Mouse (Mus musculus) ES-E14 (cell line): ENCODE results near the gene Pon3. TPM values are rescaled to one million over a fixed set of nuclear protein-coding genes. Genes with fewer than 3 reads are reported as not detected.

Source experiments
- DNase-seq: peaks from one replicate; pipeline ENCODE4 v3.0.0-alpha.2; 2013; ENCODE audit warnings: low read depth, low spot score
- H3K27ac ChIP-seq: 2 replicates; pipeline ENCODE4 v1.5.1; 2012; ENCODE audit warnings: low read depth, mild to moderate bottlenecking, low read length, moderate library complexity, mixed read lengths; ENCODE audit not compliant: poor library complexity, insufficient read depth, severe bottlenecking
- H3K36me3 ChIP-seq: 2 replicates; pipeline ENCODE4 v1.6.1; 2012; ENCODE audit warnings: mild to moderate bottlenecking, low read length, moderate library complexity, mixed read lengths; ENCODE audit not compliant: control insufficient read depth, poor library complexity, insufficient read depth, severe bottlenecking
- H3K4me1 ChIP-seq, 2 experiments: fragments of 150-350 bp in 1 of 2; sonication (generic) in 1 of 2; 2 replicates each; pipeline ENCODE4 v1.6.1; 2012; ENCODE audit warnings: low read length in 2 of 2, mild to moderate bottlenecking in 1 of 2, mixed read lengths in 1 of 2; ENCODE audit not compliant: control insufficient read depth in 2 of 2, insufficient read depth in 2 of 2, poor library complexity in 1 of 2
- H3K4me3 ChIP-seq, 2 experiments: fragments of 150-350 bp in 1 of 2; sonication (generic) in 1 of 2; 2 replicates each; pipeline ENCODE4 v1.5.1; 2012; ENCODE audit warnings: low read length in 2 of 2, low read depth in 1 of 2, mild to moderate bottlenecking in 1 of 2, mixed read lengths in 1 of 2; ENCODE audit not compliant: insufficient read depth in 1 of 2, poor library complexity in 1 of 2, severe bottlenecking in 1 of 2
- H3K9ac ChIP-seq: 2 replicates; pipeline ENCODE4 v1.6.1; 2012; ENCODE audit warnings: low read depth, mild to moderate bottlenecking, low read length, mixed read lengths; ENCODE audit not compliant: poor library complexity, insufficient read depth, severe bottlenecking
- H3K9me3 ChIP-seq: fragments of 150-350 bp; sonication (generic); 2 replicates; pipeline ENCODE4 v1.6.1; 2012; ENCODE audit warnings: low read depth, mild to moderate bottlenecking, low read length; ENCODE audit not compliant: control insufficient read depth, insufficient read depth
- CHD2 ChIP-seq: IDR thresholded peaks from 2 replicates; pipeline ENCODE4 v1.6.1; 2014; ENCODE audit warnings: mild to moderate bottlenecking, low read depth, low read length, inconsistent platforms
- HCFC1 ChIP-seq: IDR thresholded peaks from 2 replicates; pipeline ENCODE4 v1.6.1; 2012; ENCODE audit warnings: low read length, inconsistent platforms, borderline replicate concordance; ENCODE audit not compliant: insufficient read depth
- MAFK ChIP-seq: IDR thresholded peaks from 2 replicates; pipeline ENCODE4 v1.6.1; 2014; ENCODE audit warnings: mild to moderate bottlenecking, low read depth, low read length, inconsistent platforms; ENCODE audit not compliant: insufficient read depth
- ZC3H11A ChIP-seq: IDR thresholded peaks from 2 replicates; pipeline ENCODE4 v1.6.1; 2012; ENCODE audit warnings: low read depth, mild to moderate bottlenecking, inconsistent platforms, low read length, borderline replicate concordance
- ZNF384 ChIP-seq: IDR thresholded peaks from 2 replicates; pipeline ENCODE4 v1.6.1; 2012; ENCODE audit warnings: low read depth, low read length, inconsistent platforms
- in situ Hi-C, 2 experiments: fragments of 600-800 bp; cut with MboI; formaldehyde crosslinking; loops; one replicate each; pipeline ENCODE4 v1.15.1; 2025; ENCODE audit warnings: low sequenced_read_pairs in 2 of 2, inconsistent platforms in 1 of 2; ENCODE audit not compliant: unreplicated experiment in 2 of 2
- total RNA-seq: library from RNA; depleted of rRNA; stranded (reverse); fragments of 300-350 nt; gene quantifications from 2 replicates; pipeline ENCODE4 v1.2.3, GENCODE M21; 2012

Pon3 gene
- total RNA-seq, 1 experiment = 2.3 TPM

DNA sequence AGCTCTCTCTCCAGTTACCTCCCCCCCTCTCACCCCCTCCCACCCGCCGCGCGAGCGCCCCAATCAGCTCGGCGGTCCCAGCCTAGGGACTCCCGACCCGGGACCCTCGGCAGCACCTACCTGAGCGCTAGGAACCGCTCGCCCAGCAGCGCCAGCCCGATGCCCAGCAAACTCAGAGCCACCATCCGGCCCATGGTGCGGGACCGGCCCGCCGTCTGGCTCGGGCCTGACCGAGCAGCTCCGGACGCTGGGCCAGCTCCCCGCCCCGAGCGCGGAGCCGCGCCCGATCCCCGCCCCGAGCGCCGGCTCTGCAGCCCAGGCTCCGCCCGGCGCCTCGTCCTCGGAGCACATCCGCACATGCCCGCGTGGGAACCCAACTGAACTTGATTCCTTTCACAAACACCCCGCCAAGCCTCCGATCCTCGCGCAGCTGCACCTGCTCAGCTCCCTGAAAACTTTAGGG is 42.0 kb upstream of the Pon3 start, which contains the start of gene Pon2:
Gene Pon2 (minus strand): TSS at position 364 of the 463 bp plus-strand sequence.
- in situ Hi-C loops = no loop called here
- no peaks in the 10 kb centered on the region for H3K9me3 ChIP-seq
- H3K27ac ChIP-seq = no peak within 1 kb of the TSS
- TF ChIP-seq ZC3H11A = no peak
- TF ChIP-seq HCFC1 = 0 out of 2 replicates have a peak, but pooled peaks have one; percentile 20
- peak within 1 kb of the TSS; percentile 91 for H3K9ac ChIP-seq
- no peaks in the 10 kb centered on the region for H3K36me3 ChIP-seq
- H3K4me1 ChIP-seq = peaks cover 0 to 5% of the 10 kb centered on the region in 2 experiments; a peak in 1 of 4 replicates
- DNase-seq = peak; percentile 33
- H3K4me3 ChIP-seq = peak within 1 kb of the TSS; percentile 64 to 82

DNA sequence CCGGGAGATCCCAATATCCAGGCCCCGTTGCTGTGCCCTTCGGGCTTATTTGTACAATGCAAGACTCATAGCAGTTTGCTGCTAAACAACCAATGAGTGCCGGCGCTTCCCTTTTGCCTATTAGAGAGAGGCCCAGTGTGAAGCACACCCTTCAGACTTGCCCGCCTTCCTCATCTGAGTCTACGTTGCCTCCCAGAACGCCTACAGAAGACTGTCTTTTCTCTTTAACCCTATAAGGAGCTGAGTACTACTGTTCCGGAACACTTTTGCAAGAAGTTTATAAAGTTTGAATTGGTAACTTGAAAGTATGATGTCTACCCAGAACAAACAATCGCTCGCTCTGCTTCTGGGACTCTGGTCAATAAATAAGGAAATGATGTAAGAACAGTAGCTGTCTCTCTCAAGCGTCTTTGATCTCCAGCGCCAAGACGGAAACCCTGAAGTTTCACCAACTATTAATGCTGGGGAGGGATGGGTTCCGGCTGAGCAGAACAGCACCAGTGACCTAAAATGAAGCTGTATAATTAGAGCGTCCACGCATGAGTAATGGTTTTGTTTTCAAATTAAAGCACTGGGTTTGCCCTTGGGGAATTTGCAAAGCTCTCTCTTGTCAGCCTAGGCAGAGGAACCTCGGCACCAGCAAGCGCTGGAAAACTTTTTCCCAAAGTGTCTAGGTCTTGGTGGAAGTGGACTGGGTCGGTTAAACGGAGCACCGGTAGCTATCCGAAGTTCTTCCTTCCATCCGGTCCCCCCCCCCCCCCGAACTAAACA is 41.4 kb upstream of the Pon3 start:
- peak; percentile 19 for DNase-seq
- in situ Hi-C loops = no loop called here
- H3K9me3 ChIP-seq = no peaks in the 10 kb centered on the region
- peak overlapping the region; percentile 64 to 82 for H3K4me3 ChIP-seq
- H3K36me3 ChIP-seq = no peaks in the 10 kb centered on the region
- peak overlapping the region; percentile 16; the same call in 1 of the 2 replicates for H3K9ac ChIP-seq
- peaks cover 0 to 5% of the 10 kb centered on the region in 2 experiments; a peak in 1 of 4 replicates for H3K4me1 ChIP-seq
- TF ChIP-seq HCFC1 = no peak
- no peak for TF ChIP-seq ZC3H11A
- TF ChIP-seq ZNF384 = no peak
- TF ChIP-seq MAFK = no peak
- TF ChIP-seq CHD2 = no peak
- no peak overlapping the region for H3K27ac ChIP-seq

DNA sequence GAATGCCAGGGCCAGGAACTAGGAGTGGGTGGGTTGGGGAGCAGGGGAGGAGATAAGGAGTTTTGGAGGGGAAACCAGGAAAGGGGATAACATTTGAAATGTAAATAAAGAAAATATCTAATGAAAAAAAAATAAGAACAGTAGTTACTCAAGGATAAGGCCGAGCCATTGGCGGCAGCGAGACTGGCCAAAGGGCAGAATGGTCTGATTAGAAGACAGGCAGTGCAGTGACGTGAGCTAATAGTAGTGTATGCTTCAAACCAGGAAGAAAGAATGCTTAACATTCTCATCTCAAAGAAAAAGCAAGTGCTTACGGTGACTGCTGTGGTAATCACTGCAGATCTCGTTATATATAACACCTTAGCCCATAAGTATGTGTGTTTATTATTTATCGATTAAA is 40.0 kb upstream of the Pon3 start:
- TF ChIP-seq HCFC1 (no peak), ZNF384 (no peak), ZC3H11A (no peak), MAFK (no peak), CHD2 (no peak)
- no peaks in the 10 kb centered on the region for H3K36me3 ChIP-seq
- H3K4me3 ChIP-seq = no peak overlapping the region
- peaks cover 0 to 5% of the 10 kb centered on the region in 2 experiments; a peak in 1 of 4 replicates for H3K4me1 ChIP-seq
- no peaks in the 10 kb centered on the region for H3K9me3 ChIP-seq
- in situ Hi-C loops = no loop called here
- no peak overlapping the region for H3K9ac ChIP-seq
- no peak for DNase-seq
- H3K27ac ChIP-seq = no peak overlapping the region

DNA sequence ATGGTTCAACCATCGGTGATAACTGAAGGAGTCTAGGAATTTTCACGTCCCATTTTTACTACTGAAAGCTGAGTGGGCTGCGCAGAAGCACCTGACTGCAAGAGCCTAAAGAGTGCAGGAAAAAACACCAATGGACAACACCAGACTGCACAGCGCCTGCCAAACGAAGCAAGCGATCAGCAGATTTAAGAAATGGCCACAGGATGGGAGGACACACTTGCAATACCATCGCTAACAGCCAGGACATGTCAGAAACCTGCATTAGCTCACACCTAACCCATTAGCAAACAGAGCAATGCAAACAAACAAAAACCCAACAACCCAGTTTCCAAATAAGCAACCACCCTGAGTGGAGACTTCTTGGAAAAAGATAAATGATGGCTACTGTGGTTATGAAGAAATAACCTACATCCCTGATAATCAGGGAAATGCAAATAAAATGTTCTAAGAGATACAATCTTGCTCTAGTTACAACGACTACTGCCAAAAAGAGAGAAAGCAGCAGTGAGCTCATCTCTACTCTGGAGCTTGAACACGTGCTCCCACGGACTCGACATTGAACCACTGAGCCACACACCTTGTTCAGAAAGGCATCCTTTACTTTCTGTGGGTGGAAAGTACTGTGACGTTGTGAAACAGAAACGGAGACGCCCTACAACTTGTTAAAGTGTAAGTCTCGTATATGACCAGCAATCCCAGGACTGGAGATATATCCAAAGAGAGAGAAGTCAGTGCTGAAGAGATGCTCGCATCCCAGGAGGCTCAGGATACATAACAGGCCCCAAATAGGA is 38.8 kb upstream of the Pon3 start:
- H3K4me1 ChIP-seq = peaks cover 0 to 5% of the 10 kb centered on the region in 2 experiments; a peak in 1 of 4 replicates
- no peak for TF ChIP-seq MAFK
- no peak for TF ChIP-seq CHD2
- TF ChIP-seq ZNF384 = no peak
- no peak for TF ChIP-seq ZC3H11A
- TF ChIP-seq HCFC1 = no peak
- in situ Hi-C loops = no loop called here

More for the DNA sequence above, 38.8 kb upstream of the Pon3 start:
- no peak overlapping the region for H3K9ac ChIP-seq
- DNase-seq = no peak
- no peaks in the 10 kb centered on the region for H3K36me3 ChIP-seq
- no peak overlapping the region for H3K27ac ChIP-seq
- no peaks in the 10 kb centered on the region for H3K9me3 ChIP-seq
- H3K4me3 ChIP-seq = no peak overlapping the region
